Mouse (Mus musculus) cortical plate, adult 2 months (tissue): ENCODE data around the gene Arl6ip4.

ENCODE experiments used
- CTCF ChIP-seq: fragments of 200-500 bp; IDR thresholded peaks from 2 replicates; pipeline ENCODE4 v1.5.1; 2011; ENCODE audit warnings: mild to moderate bottlenecking, control low read depth, low read length; ENCODE audit not compliant: insufficient read depth; ENCODE audit errors: extremely low read depth
- POLR2A ChIP-seq: fragments of 200-500 bp; IDR thresholded peaks from 2 replicates; pipeline ENCODE4 v1.6.1; 2011; ENCODE audit warnings: mild to moderate bottlenecking, low read length, control low read depth; ENCODE audit not compliant: insufficient read depth; ENCODE audit errors: extremely low read depth

GRCm38 (mm10) chr5:124152734-124153133, 36.8 kb downstream of the Arl6ip4 start:
- TF ChIP-seq CTCF: no peak
- no peak for TF ChIP-seq POLR2A
